Mouse (Mus musculus): ENCODE results near the gene Chrnb2. TPM values are rescaled to one million over a fixed set of nuclear protein-coding genes. Genes with fewer than 3 reads are reported as not detected.
A peak's percentile ranks its signal among the peaks of the same experiment; 100 is the strongest.

Chrnb2 gene
- total and polyA plus RNA-seq, 3 experiments: 0.19 to 1.3 (median 0.59) TPM

- peak; percentile 85 for DNase-seq (ENCODE audit: extremely low read depth)
- no peaks in the 10 kb centered on the region; the same call in none of the 2 replicates for H3K79me2 ChIP-seq (replicated peaks; ENCODE audit: control insufficient read depth, extremely low read depth, insufficient read depth, poor library complexity, severe bottlenecking)
- H3K36me3 ChIP-seq (replicated peaks in 1 of 2; ENCODE audit: control insufficient read depth in 1 of 2, insufficient read depth in 1 of 2, low read length in 1 of 2): peaks cover 0 to 14% of the 10 kb centered on the region in 2 experiments
- H3K4me2 ChIP-seq (ENCODE audit: insufficient read depth, low read depth, poor library complexity, severe bottlenecking): peak within 1 kb of the TSS; percentile 83
- dilution Hi-C loops (cut with MboI; ENCODE audit: extremely low pct_ligation_motif_present, extremely low pct_unique_long_range_greater_than_20kb, low sequenced_read_pairs) (no loop called here), in situ Hi-C loops (cut with MboI; ENCODE audit: low pct_ligation_motif_present, low pct_unique_long_range_greater_than_20kb, low sequenced_read_pairs) (no loop called here)
- peaks cover 2% of the 10 kb centered on the region for H3K9me3 ChIP-seq (replicated peaks; ENCODE audit: low read length)
- peaks cover 6 to 42% of the 10 kb centered on the region in 2 experiments for H3K4me1 ChIP-seq (ENCODE audit: control insufficient read depth in 1 of 2, insufficient read depth in 2 of 2)
- H3K4me3 ChIP-seq (replicated peaks in 1 of 3; ENCODE audit: low read depth in 2 of 3, low read length in 2 of 3, poor library complexity in 1 of 3): peak within 1 kb of the TSS; percentile 74 to 100 (median 96)
- H3K27me3 ChIP-seq (replicated peaks): no peaks in the 10 kb centered on the region
- TF ChIP-seq HCFC1 (IDR thresholded peaks at IDR 0.05; ENCODE audit: low read depth, low read length): peak; percentile 83
- TF ChIP-seq USF2 (conservative IDR thresholded peaks at IDR 0.05; ENCODE audit: low read depth, low read length): peak; percentile 68
- no peak for TF ChIP-seq ZNF384 (IDR thresholded peaks at IDR 0.05; ENCODE audit: low read depth, low read length)
- TF ChIP-seq TBP (conservative IDR thresholded peaks at IDR 0.05; ENCODE audit: low read depth, low read length): peak; percentile 50; the same call in 1 of the 2 replicates
- TF ChIP-seq JUN (IDR thresholded peaks at IDR 0.05; ENCODE audit: insufficient read depth, low read depth, low read length): no peak
- TF ChIP-seq MAZ (IDR thresholded peaks at IDR 0.05; ENCODE audit: low read depth, low read length): peak; percentile 83
- TF ChIP-seq NELFE (IDR thresholded peaks at IDR 0.05; ENCODE audit: low read depth, low read length): peak; percentile 47; the same call in 1 of the 2 replicates
- no peak for TF ChIP-seq EP300 (IDR thresholded peaks at IDR 0.05; ENCODE audit: low read length)
- TF ChIP-seq RCOR1 (conservative IDR thresholded peaks at IDR 0.05; ENCODE audit: low read depth, low read length): no peak
- peak; percentile 69 to 79 for TF ChIP-seq CTCF (conservative IDR thresholded peaks at IDR 0.05 in 1 of 2, IDR thresholded peaks at IDR 0.05 in 1 of 2; ENCODE audit: low read depth in 2 of 2, low read length in 2 of 2)
- peak; percentile 63 for TF ChIP-seq ELF1 (IDR thresholded peaks at IDR 0.05; ENCODE audit: low read depth, low read length)
- TF ChIP-seq RAD21 (IDR thresholded peaks at IDR 0.05; ENCODE audit: low read depth, low read length): peak; percentile 48
- no peak for TF ChIP-seq POLR2AphosphoS2 (IDR thresholded peaks at IDR 0.05; ENCODE audit: low read depth, low read length)
- no peak for TF ChIP-seq MAFK (IDR thresholded peaks at IDR 0.05; ENCODE audit: insufficient replicate concordance, low read length)
- TF ChIP-seq PAX5 (IDR thresholded peaks at IDR 0.05; ENCODE audit: low read length): no peak
- TF ChIP-seq BHLHE40 (IDR thresholded peaks at IDR 0.05; ENCODE audit: low read depth, low read length): peak; percentile 65
- TF ChIP-seq CHD2 (IDR thresholded peaks at IDR 0.05; ENCODE audit: low read length): no peak
- peak; percentile 53; the same call in 1 of the 2 replicates for TF ChIP-seq NRF1 (IDR thresholded peaks at IDR 0.05; ENCODE audit: low read depth, low read length)
- TF ChIP-seq SMC3 (IDR thresholded peaks at IDR 0.05; ENCODE audit: low read depth, low read length): peak; percentile 75
- TF ChIP-seq UBTF (IDR thresholded peaks at IDR 0.05; ENCODE audit: low read depth, low read length): no peak
- no peak for TF ChIP-seq ZC3H11A (IDR thresholded peaks at IDR 0.05; ENCODE audit: low read depth, low read length)
- peak; percentile 75 for TF ChIP-seq USF1 (IDR thresholded peaks at IDR 0.05; ENCODE audit: low read depth, low read length)
- no peak; the same call in 1 of the 2 replicates for TF ChIP-seq GABPA (IDR thresholded peaks at IDR 0.05; ENCODE audit: insufficient replicate concordance, low read depth, low read length)
- peak; percentile 79 for TF ChIP-seq MAX (IDR thresholded peaks at IDR 0.05; ENCODE audit: low read length)
- peak; percentile 60 for TF ChIP-seq TCF12 (IDR thresholded peaks at IDR 0.05; ENCODE audit: low read depth, low read length)
- no peak for TF ChIP-seq CHD1 (IDR thresholded peaks at IDR 0.05; ENCODE audit: low read depth, low read length)
- TF ChIP-seq E2F4 (IDR thresholded peaks at IDR 0.05; ENCODE audit: insufficient replicate concordance, low read depth, low read length): no peak
- TF ChIP-seq ZMIZ1 (IDR thresholded peaks at IDR 0.05; ENCODE audit: low read depth, low read length): no peak
- TF ChIP-seq JUND (conservative IDR thresholded peaks at IDR 0.05; ENCODE audit: low read depth, low read length): no peak
- TF ChIP-seq IRF4 (IDR thresholded peaks at IDR 0.05; ENCODE audit: low read depth, low read length): no peak
- peak; percentile 31; the same call in 1 of the 2 replicates for TF ChIP-seq KAT2A (IDR thresholded peaks at IDR 0.05; ENCODE audit: insufficient replicate concordance, low read length)
- TF ChIP-seq SIN3A (IDR thresholded peaks at IDR 0.05; ENCODE audit: low read length): peak; percentile 85; the same call in 1 of the 2 replicates
- TF ChIP-seq ETS1 (conservative IDR thresholded peaks at IDR 0.05; ENCODE audit: low read depth, low read length): no peak
- peak; percentile 83 for TF ChIP-seq MXI1 (IDR thresholded peaks at IDR 0.05; ENCODE audit: low read depth, low read length)
- peak; percentile 70 for TF ChIP-seq POLR2A (IDR thresholded peaks at IDR 0.05; ENCODE audit: low read depth, low read length)
- TF ChIP-seq ZKSCAN1 (IDR thresholded peaks at IDR 0.05; ENCODE audit: borderline replicate concordance, low read depth, low read length): no peak
- TF ChIP-seq MEF2A (IDR thresholded peaks at IDR 0.05; ENCODE audit: borderline replicate concordance, low read depth, low read length): no peak
- TF ChIP-seq MYC (IDR thresholded peaks at IDR 0.05; ENCODE audit: low read depth, low read length): peak; percentile 12
- H3K27ac ChIP-seq (ENCODE audit: insufficient read depth, low read depth): 0 out of 2 replicates have a peak within 1 kb of the TSS, but pooled peaks have one; percentile 12
- peak within 1 kb of the TSS; percentile 85 for H3K9ac ChIP-seq (ENCODE audit: insufficient read depth, low read depth)
Observed at GRCm38 (mm10) chr3:89714359-89715206, 49.8 kb downstream of the Chrnb2 start, which contains the start of gene Adar. Gene Adar (plus strand): TSS chr3:89715022.

All from CH12.LX (cell line).